Mouse (Mus musculus): Measurements from ENCODE around the gene Kcnh1. TPM values are rescaled to one million over a fixed set of nuclear protein-coding genes. Genes with fewer than 3 reads are reported as not detected.

Kcnh1 gene
- polyA plus RNA-seq, 1 experiment = 0.01 TPM

- H3K4me3 ChIP-seq = no peak overlapping the region
- H3K79me2 ChIP-seq (ENCODE audit: control insufficient read depth, insufficient read depth) = no peaks in the 10 kb centered on the region
- no peaks in the 10 kb centered on the region for H3K27me3 ChIP-seq (ENCODE audit: control insufficient read depth, insufficient read depth, insufficient read length)
- no peak overlapping the region for H3K4me2 ChIP-seq (ENCODE audit: low read depth)
- no peak for TF ChIP-seq USF1 (IDR thresholded peaks at IDR 0.05; ENCODE audit: low read depth)
- TF ChIP-seq MYOG (IDR thresholded peaks at IDR 0.05; ENCODE audit: control insufficient read depth in 1 of 3, insufficient read depth in 1 of 3, insufficient read length in 2 of 3, low read depth in 2 of 3) = no peak
- no peak for TF ChIP-seq POLR2AphosphoS2 (IDR thresholded peaks at IDR 0.05; ENCODE audit: insufficient read length, low read depth)
- TF ChIP-seq POLR2A (IDR thresholded peaks at IDR 0.05; ENCODE audit: insufficient read length, low read depth) = no peak
- TF ChIP-seq REST (IDR thresholded peaks at IDR 0.05; ENCODE audit: insufficient read depth, insufficient read length) = no peak
- no peak for TF ChIP-seq TCF3 (IDR thresholded peaks at IDR 0.05; ENCODE audit: insufficient read length, low read depth)
- TF ChIP-seq E2F4 (IDR thresholded peaks at IDR 0.05; ENCODE audit: insufficient read depth) = no peak
- H3K36me3 ChIP-seq (ENCODE audit: control insufficient read depth, insufficient read depth) = no peaks in the 10 kb centered on the region
- H3ac ChIP-seq (ENCODE audit: control insufficient read depth, insufficient read length) = no peak overlapping the region
Measured at GRCm38 (mm10) chr1:192380596-192381041, 190.0 kb downstream of the Kcnh1 start.

- H3K4me3 ChIP-seq = no peak overlapping the region
- H3K79me2 ChIP-seq (ENCODE audit: control insufficient read depth, insufficient read depth) = no peaks in the 10 kb centered on the region
- H3K36me3 ChIP-seq (ENCODE audit: control insufficient read depth, insufficient read depth) = no peaks in the 10 kb centered on the region
- H3K27me3 ChIP-seq (ENCODE audit: control insufficient read depth, insufficient read depth, insufficient read length) = no peaks in the 10 kb centered on the region
- TF ChIP-seq CEBPB (IDR thresholded peaks at IDR 0.05; ENCODE audit: insufficient read depth, poor library complexity, severe bottlenecking) = no peak
- TF ChIP-seq TCF12 (IDR thresholded peaks at IDR 0.05; ENCODE audit: insufficient read depth, poor library complexity, severe bottlenecking) = no peak
- no peak overlapping the region for H3ac ChIP-seq (ENCODE audit: control insufficient read depth, insufficient read length)
- no peak overlapping the region for H3K4me2 ChIP-seq (ENCODE audit: low read depth)
Measured at GRCm38 (mm10) chr1:192387624-192388023, 197.1 kb downstream of the Kcnh1 start.

GRCm38 (mm10) chr1:192391041-192391440 lies 200.5 kb downstream of the Kcnh1 start:
- Histone ChIP-seq H3K36me3 (ENCODE audit: control insufficient read depth, insufficient read depth) (no peaks in the 10 kb centered on the region), H3K4me2 (ENCODE audit: low read depth) (no peak overlapping the region), H3K27me3 (ENCODE audit: control insufficient read depth, insufficient read depth, insufficient read length) (no peaks in the 10 kb centered on the region), H3K4me3 (no peak overlapping the region), H3ac (ENCODE audit: control insufficient read depth, insufficient read length) (no peak overlapping the region), H3K79me2 (ENCODE audit: control insufficient read depth, insufficient read depth) (no peaks in the 10 kb centered on the region)
- no peak for TF ChIP-seq USF1 (IDR thresholded peaks at IDR 0.05; ENCODE audit: low read depth)
- no peak for TF ChIP-seq REST (IDR thresholded peaks at IDR 0.05; ENCODE audit: insufficient read depth, insufficient read length)
- TF ChIP-seq MYOG (IDR thresholded peaks at IDR 0.05; ENCODE audit: control insufficient read depth in 1 of 3, insufficient read depth in 1 of 3, insufficient read length in 2 of 3, low read depth in 2 of 3) = no peak
- no peak for TF ChIP-seq MYOD1 (IDR thresholded peaks at IDR 0.05; ENCODE audit: control insufficient read depth in 1 of 3, insufficient read length in 2 of 3, low read depth in 2 of 3)
- no peak for TF ChIP-seq CEBPB (IDR thresholded peaks at IDR 0.05; ENCODE audit: insufficient read depth, poor library complexity, severe bottlenecking)
- no peak for TF ChIP-seq POLR2AphosphoS2 (IDR thresholded peaks at IDR 0.05; ENCODE audit: insufficient read length, low read depth)
- no peak for TF ChIP-seq SRF (IDR thresholded peaks at IDR 0.05; ENCODE audit: control insufficient read depth, insufficient read length, low read depth)
- no peak for TF ChIP-seq E2F4 (IDR thresholded peaks at IDR 0.05; ENCODE audit: insufficient read depth)
- TF ChIP-seq POLR2A (IDR thresholded peaks at IDR 0.05; ENCODE audit: insufficient read length, low read depth) = no peak
- TF ChIP-seq TCF3 (IDR thresholded peaks at IDR 0.05; ENCODE audit: insufficient read length, low read depth) = no peak
- TF ChIP-seq MAX (IDR thresholded peaks at IDR 0.05; ENCODE audit: low read depth) = no peak
- no peak for TF ChIP-seq TCF12 (IDR thresholded peaks at IDR 0.05; ENCODE audit: insufficient read depth, poor library complexity, severe bottlenecking)

- Histone ChIP-seq H3K4me3 (no peak overlapping the region), H3K27me3 (ENCODE audit: control insufficient read depth, insufficient read depth, insufficient read length) (no peaks in the 10 kb centered on the region), H3K79me2 (ENCODE audit: control insufficient read depth, insufficient read depth) (no peaks in the 10 kb centered on the region), H3K4me2 (ENCODE audit: low read depth) (no peak overlapping the region), H3ac (ENCODE audit: control insufficient read depth, insufficient read length) (no peak overlapping the region), H3K36me3 (ENCODE audit: control insufficient read depth, insufficient read depth) (no peaks in the 10 kb centered on the region)
- TF ChIP-seq MAX (IDR thresholded peaks at IDR 0.05; ENCODE audit: low read depth) = no peak
Measured at GRCm38 (mm10) chr1:192392232-192392631, 201.7 kb downstream of the Kcnh1 start.

GRCm38 (mm10) chr1:192399667-192400490 lies 209.3 kb downstream of the Kcnh1 start:
- Histone ChIP-seq H3K4me2 (ENCODE audit: low read depth) (no peak overlapping the region), H3K79me2 (ENCODE audit: control insufficient read depth, insufficient read depth) (no peaks in the 10 kb centered on the region), H3K36me3 (ENCODE audit: control insufficient read depth, insufficient read depth) (no peaks in the 10 kb centered on the region), H3K4me3 (no peak overlapping the region), H3ac (ENCODE audit: control insufficient read depth, insufficient read length) (no peak overlapping the region), H3K27me3 (ENCODE audit: control insufficient read depth, insufficient read depth, insufficient read length) (no peaks in the 10 kb centered on the region)
- TF ChIP-seq TCF3 (IDR thresholded peaks at IDR 0.05; ENCODE audit: insufficient read length, low read depth) = no peak
- TF ChIP-seq REST (IDR thresholded peaks at IDR 0.05; ENCODE audit: insufficient read depth, insufficient read length) = no peak
- no peak for TF ChIP-seq USF1 (IDR thresholded peaks at IDR 0.05; ENCODE audit: low read depth)
- TF ChIP-seq POLR2A (IDR thresholded peaks at IDR 0.05; ENCODE audit: insufficient read length, low read depth) = no peak
- no peak for TF ChIP-seq SRF (IDR thresholded peaks at IDR 0.05; ENCODE audit: control insufficient read depth, insufficient read length, low read depth)
- no peak for TF ChIP-seq MYOG (IDR thresholded peaks at IDR 0.05; ENCODE audit: control insufficient read depth in 1 of 3, insufficient read depth in 1 of 3, insufficient read length in 2 of 3, low read depth in 2 of 3)
- no peak for TF ChIP-seq E2F4 (IDR thresholded peaks at IDR 0.05; ENCODE audit: insufficient read depth)
